Mouse (Mus musculus): ENCODE data around the gene Itga3. TPM values are rescaled to one million over a fixed set of nuclear protein-coding genes. Genes with fewer than 3 reads are reported as not detected.

Gene Itga3
- total and polyA plus RNA-seq, 3 experiments, result 5.8 to 53.0 (median 9.0) TPM

DNA sequence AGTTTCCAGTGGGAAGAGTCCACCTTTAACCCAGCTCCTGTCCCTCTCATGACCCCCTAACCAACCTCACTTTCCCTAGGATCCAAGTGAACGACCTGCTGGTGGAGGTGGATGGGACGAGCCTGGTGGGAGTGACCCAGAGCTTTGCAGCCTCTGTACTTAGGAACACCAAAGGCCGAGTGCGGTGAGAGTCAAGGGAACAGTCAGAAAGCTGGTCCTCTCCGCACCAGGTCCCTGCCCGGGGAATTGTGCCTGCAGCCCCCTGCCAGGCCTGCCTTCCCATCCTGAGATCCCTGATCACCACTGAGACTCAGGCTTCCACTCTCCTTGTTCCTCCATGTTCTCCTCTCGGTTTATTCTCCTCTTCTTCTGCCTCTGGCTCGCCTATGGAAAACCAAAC is 76.5 kb downstream of the Itga3 start:
- Histone ChIP-seq H3K4me3 (replicated peaks in 1 of 3; ENCODE audit: low read depth in 2 of 3, low read length in 2 of 3, poor library complexity in 1 of 3) (no peak overlapping the region), H3K4me1 (ENCODE audit: control insufficient read depth in 1 of 2, insufficient read depth in 2 of 2) (peaks cover 8 to 25% of the 10 kb centered on the region in 2 experiments), H3K9ac (ENCODE audit: insufficient read depth, low read depth) (no peak overlapping the region), H3K79me2 (replicated peaks; ENCODE audit: control insufficient read depth, extremely low read depth, insufficient read depth, poor library complexity, severe bottlenecking) (no peaks in the 10 kb centered on the region), H3K4me2 (ENCODE audit: insufficient read depth, low read depth, poor library complexity, severe bottlenecking) (no peak overlapping the region), H3K9me3 (replicated peaks; ENCODE audit: low read length) (no peaks in the 10 kb centered on the region), H3K27ac (ENCODE audit: insufficient read depth, low read depth) (no peak overlapping the region), H3K27me3 (replicated peaks) (no peaks in the 10 kb centered on the region), H3K36me3 (replicated peaks in 1 of 2; ENCODE audit: control insufficient read depth in 1 of 2, insufficient read depth in 1 of 2, low read length in 1 of 2) (peaks cover 46 to 88% of the 10 kb centered on the region in 2 experiments)
- in situ Hi-C loops (cut with MboI; ENCODE audit: low pct_ligation_motif_present, low pct_unique_long_range_greater_than_20kb, low sequenced_read_pairs), result no loop called here
- TF ChIP-seq MAX (IDR thresholded peaks at IDR 0.05; ENCODE audit: low read length) (no peak), JUN (IDR thresholded peaks at IDR 0.05; ENCODE audit: insufficient read depth, low read depth, low read length) (no peak), CHD2 (IDR thresholded peaks at IDR 0.05; ENCODE audit: low read length) (no peak)
- dilution Hi-C loops (cut with MboI; ENCODE audit: extremely low pct_ligation_motif_present, extremely low pct_unique_long_range_greater_than_20kb, low sequenced_read_pairs), result no loop called here
- no peak for DNase-seq (ENCODE audit: extremely low read depth)

DNA sequence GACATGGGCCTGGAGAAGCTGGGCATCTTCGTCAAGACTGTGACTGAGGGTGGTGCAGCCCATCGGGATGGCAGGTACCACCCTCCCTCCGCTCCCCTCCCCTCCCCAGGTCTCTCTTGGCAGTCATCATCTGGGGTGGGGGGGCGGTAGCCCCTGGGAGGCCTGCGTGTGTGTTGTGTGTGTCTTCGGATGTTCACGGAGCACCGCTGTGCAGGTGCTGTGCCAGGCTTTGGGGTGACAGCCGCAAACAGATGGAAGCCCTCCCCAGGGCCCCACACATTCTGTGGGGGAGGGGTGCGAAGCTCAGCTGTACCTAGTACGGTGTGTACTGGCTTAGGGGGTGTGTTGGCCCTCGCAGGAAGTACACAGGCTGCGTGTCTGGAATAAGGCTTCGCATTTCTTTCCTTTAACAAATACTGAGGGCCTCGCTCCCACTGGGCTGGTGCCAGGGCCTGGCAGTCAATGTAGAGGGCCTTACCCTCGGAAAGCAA is 78.5 kb downstream of the Itga3 start:
- Histone ChIP-seq H3K4me3 (replicated peaks in 1 of 3; ENCODE audit: low read depth in 2 of 3, low read length in 2 of 3, poor library complexity in 1 of 3) (no peak overlapping the region), H3K27me3 (replicated peaks) (no peaks in the 10 kb centered on the region), H3K4me2 (ENCODE audit: insufficient read depth, low read depth, poor library complexity, severe bottlenecking) (no peak overlapping the region), H3K9ac (ENCODE audit: insufficient read depth, low read depth) (no peak overlapping the region), H3K27ac (ENCODE audit: insufficient read depth, low read depth) (no peak overlapping the region), H3K4me1 (ENCODE audit: control insufficient read depth in 1 of 2, insufficient read depth in 2 of 2) (peaks cover 17 to 45% of the 10 kb centered on the region in 2 experiments), H3K9me3 (replicated peaks; ENCODE audit: low read length) (no peaks in the 10 kb centered on the region), H3K36me3 (replicated peaks in 1 of 2; ENCODE audit: control insufficient read depth in 1 of 2, insufficient read depth in 1 of 2, low read length in 1 of 2) (peaks cover 41 to 80% of the 10 kb centered on the region in 2 experiments), H3K79me2 (replicated peaks; ENCODE audit: control insufficient read depth, extremely low read depth, insufficient read depth, poor library complexity, severe bottlenecking) (0 out of 2 replicates have a peak, but pooled peaks cover 3% of the 10 kb centered on the region)
- dilution Hi-C loops (cut with MboI; ENCODE audit: extremely low pct_ligation_motif_present, extremely low pct_unique_long_range_greater_than_20kb, low sequenced_read_pairs) (no loop called here), in situ Hi-C loops (cut with MboI; ENCODE audit: low pct_ligation_motif_present, low pct_unique_long_range_greater_than_20kb, low sequenced_read_pairs) (no loop called here)
- no peak for DNase-seq (ENCODE audit: extremely low read depth)
- TF ChIP-seq MAFK (IDR thresholded peaks at IDR 0.05; ENCODE audit: insufficient replicate concordance, low read length) (no peak), POLR2AphosphoS2 (IDR thresholded peaks at IDR 0.05; ENCODE audit: low read depth, low read length) (no peak), GABPA (IDR thresholded peaks at IDR 0.05; ENCODE audit: insufficient replicate concordance, low read depth, low read length) (no peak), ETS1 (conservative IDR thresholded peaks at IDR 0.05; ENCODE audit: low read depth, low read length) (no peak), EP300 (IDR thresholded peaks at IDR 0.05; ENCODE audit: low read length) (no peak), ZMIZ1 (IDR thresholded peaks at IDR 0.05; ENCODE audit: low read depth, low read length) (no peak), JUN (IDR thresholded peaks at IDR 0.05; ENCODE audit: insufficient read depth, low read depth, low read length) (no peak), NRF1 (IDR thresholded peaks at IDR 0.05; ENCODE audit: low read depth, low read length) (no peak), MEF2A (IDR thresholded peaks at IDR 0.05; ENCODE audit: borderline replicate concordance, low read depth, low read length) (no peak), JUND (conservative IDR thresholded peaks at IDR 0.05; ENCODE audit: low read depth, low read length) (no peak), CHD1 (IDR thresholded peaks at IDR 0.05; ENCODE audit: low read depth, low read length) (no peak), SMC3 (IDR thresholded peaks at IDR 0.05; ENCODE audit: low read depth, low read length) (no peak), POLR2A (IDR thresholded peaks at IDR 0.05; ENCODE audit: low read depth, low read length) (no peak)

All from CH12.LX (cell line).